Mouse (Mus musculus) gastrocnemius, postnatal 25 days (tissue): ENCODE data around the gene Vmn1r202. TPM values are rescaled to one million over a fixed set of nuclear protein-coding genes. Genes with fewer than 3 reads are reported as not detected.
"Not testable (repeated sequence)": the region's sequence is repeated elsewhere in the genome, so short reads cannot be mapped to it uniquely, and the experiment has no call there.

Source experiments
- DNase-seq: peaks from one replicate; pipeline ENCODE4 v3.0.0; 2022
- long read RNA-seq, 2 experiments: library from polyadenylated mRNA; stranded (forward); transcript quantifications; one replicate each; pipeline ENCODE4 v2.0.0; 2021
- total RNA-seq, 2 experiments: library from RNA; stranded (reverse); gene quantifications; 1 replicate in 1 of 2; 2 replicates in 1 of 2; pipeline ENCODE4 v1.2.3; 2021

The Vmn1r202 gene
- total RNA-seq, result not detected
- long read RNA-seq, experiment 1, result 0 reads
- long read RNA-seq, experiment 2, result 0 reads

- no peak for DNase-seq
These were observed at the start of gene Vmn1r202 for GRCm38 (mm10) chr13:22505281-22505680. Gene Vmn1r202, minus strand, starts transcription at chr13:22505381.

DNA sequence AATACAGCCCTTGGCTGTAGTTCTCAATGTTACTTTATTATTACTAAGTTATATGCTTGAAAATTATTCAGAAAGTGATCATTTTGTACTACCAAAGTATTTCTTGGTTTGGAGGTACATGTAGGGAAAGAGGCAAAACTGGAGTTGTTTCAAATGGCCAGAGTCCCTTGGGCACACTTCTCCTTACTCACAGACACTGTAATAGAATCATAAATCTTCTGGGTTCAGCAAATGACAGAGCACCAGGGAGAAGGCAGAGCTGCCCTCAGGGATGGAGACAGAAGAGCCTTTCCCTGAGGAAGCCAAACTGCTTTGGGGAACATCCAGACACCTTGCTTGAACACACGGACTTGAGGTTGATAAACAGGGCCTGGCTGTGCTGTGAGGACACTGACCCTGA, 47.7 kb upstream of the Vmn1r202 start, which contains the start of gene Vmn1r204:
Gene Vmn1r204 (plus strand): TSS at position 301 of the 400 bp plus-strand sequence.
- DNase-seq, result not testable (repeated sequence)

GRCm38 (mm10) chr13:22517814-22518213, 12.6 kb upstream of the Vmn1r202 start, which contains the start of gene Vmn1r203:
Gene Vmn1r203, plus strand, starts transcription at chr13:22518114.
- no peak for DNase-seq

DNA sequence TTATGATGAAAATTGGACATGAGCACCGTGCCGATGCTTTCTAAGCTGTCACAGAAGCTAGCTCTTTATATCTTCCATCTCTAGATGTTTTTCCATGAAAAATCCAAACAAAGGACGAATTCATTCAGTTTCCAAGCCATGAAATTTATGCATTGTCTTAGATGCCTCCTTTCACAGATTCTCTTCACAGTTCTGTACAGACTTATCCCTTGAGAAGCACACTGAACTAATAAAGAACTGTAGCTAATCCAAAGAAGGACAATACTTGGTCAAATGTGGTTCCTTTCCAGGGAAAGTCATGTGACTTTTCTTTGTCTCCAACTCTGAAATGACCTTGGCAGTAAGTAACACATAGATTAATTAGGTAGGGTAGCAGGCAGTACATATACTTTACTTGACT, 2.8 kb downstream of the Vmn1r202 start:
- DNase-seq, result no peak

GRCm38 (mm10) chr13:22471623-22472022, 33.6 kb downstream of the Vmn1r202 start, which contains the start of gene Vmn1r201:
Gene Vmn1r201, plus strand, starts transcription at chr13:22471923.
- DNase-seq, result no peak

- no peak for DNase-seq
These were observed 50.0 kb downstream of the Vmn1r202 start for GRCm38 (mm10) chr13:22455145-22455544.

Other genes starting within 250 kb of the Vmn1r202 start
- not detected for gene Vmn1r195, start 234.9 kb downstream of the Vmn1r202 start, total RNA-seq
- gene Vmn1r196, start 215.5 kb downstream of the Vmn1r202 start, total RNA-seq, result not detected
- gene Vmn1r197, start 180.8 kb downstream of the Vmn1r202 start, total RNA-seq, result not detected
- not detected for gene Vmn1r198, start 155.0 kb downstream of the Vmn1r202 start, total RNA-seq
- gene Vmn1r199, start 125.6 kb downstream of the Vmn1r202 start, total RNA-seq, result not detected
- gene Vmn1r200, start 115.0 kb downstream of the Vmn1r202 start, total RNA-seq, result not detected
- gene Vmn1r201, start 33.5 kb downstream of the Vmn1r202 start, total RNA-seq, result not detected
- gene Vmn1r203, start 12.7 kb upstream of the Vmn1r202 start, total RNA-seq, result not detected
- gene Vmn1r204, start 47.8 kb upstream of the Vmn1r202 start, total RNA-seq, result not detected
- gene Vmn1r205, start 87.6 kb upstream of the Vmn1r202 start, total RNA-seq, result not detected
- not detected for gene Vmn1r206, start 118.9 kb upstream of the Vmn1r202 start, total RNA-seq
- not detected for gene Vmn1r207-ps, start 224.2 kb upstream of the Vmn1r202 start, total RNA-seq